Mouse (Mus musculus): ENCODE data around the gene Galr2. TPM values are rescaled to one million over a fixed set of nuclear protein-coding genes. Genes with fewer than 3 reads are reported as not detected.

Galr2 gene
- total RNA-seq, 2 experiments from 2014 or later, result not detected

GRCm38 (mm10) chr11:116306126-116306982 is 25.6 kb downstream of the Galr2 start:
- peak; percentile 85 to 92 for DNase-seq (ENCODE audit: low spot score in 2 of 2)

DNA sequence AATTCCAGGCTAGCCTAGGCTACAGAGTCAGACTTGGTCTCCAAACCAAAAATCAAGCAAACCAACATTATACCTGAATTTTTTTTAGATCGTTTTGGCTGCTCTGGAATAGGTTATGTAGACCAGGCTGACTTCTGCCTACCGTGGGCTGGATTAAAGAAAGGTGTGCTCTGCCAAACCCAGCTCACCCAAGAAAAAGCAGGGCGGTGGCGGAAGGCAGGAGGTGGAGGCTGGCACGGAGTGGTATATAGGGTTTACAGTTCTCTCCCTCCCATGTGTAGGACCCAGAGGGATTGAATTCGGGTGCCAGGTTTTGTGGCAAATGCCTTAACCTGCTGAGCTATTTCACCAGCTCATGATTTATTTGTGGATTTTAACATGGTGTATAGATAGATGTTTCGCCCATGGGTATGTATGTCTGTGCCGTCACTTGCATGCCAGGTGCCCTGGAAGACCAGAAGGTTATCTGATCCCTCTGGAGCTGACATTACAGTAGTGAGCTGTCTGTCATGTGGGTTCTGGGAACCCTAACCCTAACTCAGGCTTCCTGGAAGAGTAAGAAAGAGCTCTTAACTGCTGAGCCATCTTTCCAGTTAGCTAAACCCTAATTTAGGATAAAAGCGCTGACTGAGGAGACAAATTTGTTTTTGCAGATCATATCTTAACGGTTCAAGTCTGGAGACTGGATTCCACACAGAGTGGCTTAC is 26.4 kb downstream of the Galr2 start, which contains the start of gene Exoc7:
TSS of gene Exoc7 (minus strand) at position 215 of the 707 bp plus-strand sequence.
- no peak for DNase-seq (ENCODE audit: low spot score in 2 of 2)

- DNase-seq (ENCODE audit: low spot score in 2 of 2), result no peak
These were observed 27.2 kb downstream of the Galr2 start for GRCm38 (mm10) chr11:116307762-116308531.

- DNase-seq (ENCODE audit: low spot score in 2 of 2), result no peak
These were observed 28.9 kb downstream of the Galr2 start for GRCm38 (mm10) chr11:116309601-116310000.

DNA sequence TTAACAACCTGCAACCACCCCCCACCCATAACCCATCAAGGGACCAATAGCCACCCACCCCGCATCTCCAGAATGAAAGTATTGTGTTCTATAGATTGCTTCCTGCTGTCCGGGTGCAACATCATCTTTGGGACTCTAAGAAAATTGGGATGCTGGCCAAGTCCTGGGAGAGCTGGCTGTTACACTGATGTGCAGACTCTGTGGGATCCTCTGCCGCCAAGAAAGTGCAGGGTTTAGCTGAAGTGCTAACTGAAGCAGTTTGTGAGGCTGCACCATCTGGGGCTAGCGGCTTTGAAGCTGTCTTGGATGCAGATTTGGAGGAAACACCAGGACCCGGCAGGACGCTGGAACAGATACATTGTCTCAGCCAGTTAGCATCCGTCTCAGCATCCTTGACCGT is 30.4 kb downstream of the Galr2 start:
- no peak for DNase-seq (ENCODE audit: low spot score in 2 of 2)

DNA sequence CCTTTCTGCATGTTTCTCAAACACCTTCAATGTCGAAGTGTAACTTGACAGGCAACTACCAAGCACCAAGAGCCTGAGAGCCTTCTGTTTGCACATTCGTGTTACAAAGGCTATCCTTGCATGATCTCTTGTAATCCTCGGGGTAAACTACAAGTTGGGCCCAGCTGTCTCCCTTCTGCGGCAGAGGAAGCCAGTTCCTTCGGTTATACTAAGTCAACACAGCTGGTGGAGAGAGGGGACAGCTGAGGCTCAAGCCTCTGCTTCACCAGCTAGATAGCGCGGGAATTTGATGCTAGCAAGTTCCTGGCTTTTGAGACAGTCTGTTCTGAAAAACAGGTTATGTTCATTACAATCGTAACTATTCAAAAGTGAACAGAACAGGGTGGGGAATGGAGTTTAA is 31.6 kb downstream of the Galr2 start:
- no peak for DNase-seq (ENCODE audit: low spot score in 2 of 2)

DNA sequence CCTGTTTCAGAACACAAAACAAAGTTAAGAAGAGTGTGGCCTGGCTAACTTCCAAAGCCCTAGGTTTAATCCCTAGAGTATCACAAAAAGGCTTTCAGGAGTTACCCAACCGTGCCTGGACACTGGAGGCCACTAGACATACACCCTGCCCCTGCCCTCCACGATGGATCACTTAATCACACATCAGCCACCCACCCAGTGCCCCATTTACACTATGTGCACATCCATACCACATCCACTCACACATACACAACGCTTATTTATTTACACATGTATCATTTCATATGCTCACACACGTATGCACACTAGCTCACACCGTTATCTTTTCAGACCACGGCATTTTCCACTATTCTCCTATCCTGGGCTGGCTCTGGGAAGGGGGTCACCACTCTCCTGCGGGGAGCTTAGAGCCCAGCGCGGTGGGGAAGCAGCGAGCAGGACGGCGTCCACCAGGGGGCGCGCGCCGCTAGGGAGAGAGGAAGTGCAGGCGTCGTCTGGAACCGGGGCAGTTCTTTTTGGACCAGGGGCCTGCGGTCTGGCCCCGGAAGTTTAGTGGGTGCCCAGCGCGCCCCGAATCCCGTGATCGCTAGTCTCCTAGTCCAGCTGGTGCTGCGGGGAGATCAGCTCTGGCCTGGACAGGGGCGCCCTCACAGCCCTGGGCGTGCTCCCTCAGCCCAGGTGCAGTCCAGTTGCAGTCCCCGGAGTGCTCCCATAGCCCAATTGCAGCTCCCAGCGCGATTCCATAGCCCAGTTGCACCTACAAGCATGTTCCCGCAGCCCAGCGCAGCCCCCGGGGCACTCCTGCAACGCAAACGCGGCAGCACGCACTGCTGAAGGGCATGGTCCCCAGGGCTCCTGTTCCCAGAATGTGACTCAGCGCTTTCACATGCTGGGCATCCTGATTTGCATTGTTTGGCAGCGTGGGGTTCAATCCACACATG is 38.2 kb downstream of the Galr2 start:
- DNase-seq (ENCODE audit: low spot score in 2 of 2), result peak; percentile 80 to 81

DNA sequence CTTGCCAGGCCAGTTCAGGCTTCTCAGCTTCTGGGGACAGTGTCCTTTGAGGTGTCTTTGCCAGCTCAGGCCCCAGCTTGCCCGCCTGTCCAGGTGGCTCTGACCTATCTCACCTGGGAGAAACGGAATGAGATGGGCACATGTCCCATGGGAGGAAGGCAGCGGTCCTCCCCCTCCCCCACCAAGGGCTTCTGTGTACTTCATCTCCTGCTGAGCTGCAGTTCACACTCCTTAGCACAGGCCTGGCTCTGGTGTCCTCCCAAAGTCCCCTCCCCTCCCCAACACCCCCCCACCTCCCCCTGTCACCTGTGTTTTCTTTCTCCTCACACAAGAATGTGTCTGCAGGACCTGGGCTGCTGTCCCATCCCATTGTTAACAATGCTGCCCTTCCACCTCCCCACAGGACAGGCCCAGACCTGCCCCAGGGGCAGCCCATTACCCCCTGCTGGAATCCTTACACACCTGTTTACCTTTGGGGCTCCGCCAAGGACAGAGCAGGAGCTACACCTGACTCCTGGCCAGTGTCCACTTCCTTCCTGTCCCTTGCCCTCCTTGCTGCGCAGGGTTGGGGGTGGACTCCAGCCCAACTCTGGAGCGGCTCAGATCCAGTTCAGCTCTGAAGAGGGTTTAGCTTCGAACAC is 46.3 kb downstream of the Galr2 start:
- no peak for DNase-seq (ENCODE audit: low spot score in 2 of 2)

DNA sequence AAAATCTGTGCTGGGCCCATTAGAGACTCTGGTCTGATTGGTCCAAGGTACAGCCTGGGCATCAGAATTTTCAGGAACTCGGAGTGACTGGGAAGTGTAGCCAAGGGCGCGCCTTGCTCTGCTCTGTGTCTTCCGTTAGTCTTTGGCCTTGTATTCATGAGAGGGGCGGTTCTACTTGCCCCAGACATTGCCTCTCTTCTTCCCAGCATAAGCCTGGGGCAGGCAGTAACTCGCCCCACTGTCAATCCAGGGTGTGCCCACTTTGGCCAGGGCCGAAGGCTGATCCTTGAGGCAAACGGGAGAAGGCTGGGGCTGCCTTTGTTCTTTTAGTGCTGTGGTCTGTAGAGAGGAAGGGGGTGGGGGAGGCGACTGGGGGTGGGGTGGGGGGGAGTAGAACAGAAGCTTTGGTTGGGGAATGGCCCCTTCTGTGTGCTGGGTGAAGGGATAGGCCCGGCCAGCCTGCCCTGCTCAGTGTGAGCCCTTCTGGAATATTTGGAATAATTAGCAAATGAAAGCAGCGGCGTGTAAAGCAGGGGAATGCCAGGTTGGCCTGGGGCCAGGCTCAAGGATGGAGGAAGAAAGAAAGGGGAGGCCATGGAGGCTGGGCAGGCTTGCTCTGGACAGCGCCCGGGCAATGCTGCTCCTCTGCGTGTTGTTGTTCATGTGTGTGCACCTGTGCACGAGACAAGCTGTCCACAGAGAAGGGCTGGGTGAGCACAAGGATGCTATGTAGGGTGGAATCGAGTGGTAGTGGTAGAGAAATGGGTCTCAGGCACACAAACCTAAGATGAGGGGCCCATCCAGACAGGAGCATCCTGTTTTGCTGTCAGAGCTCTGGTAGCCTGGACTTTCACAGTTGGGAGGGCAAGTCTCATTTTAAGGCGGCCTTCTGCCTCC is 48.8 kb downstream of the Galr2 start:
- DNase-seq (ENCODE audit: low spot score in 2 of 2), result peak; percentile 36 to 63

- DNase-seq (ENCODE audit: low spot score in 2 of 2), result no peak
These were observed 49.4 kb downstream of the Galr2 start for GRCm38 (mm10) chr11:116330211-116330518.

DNA sequence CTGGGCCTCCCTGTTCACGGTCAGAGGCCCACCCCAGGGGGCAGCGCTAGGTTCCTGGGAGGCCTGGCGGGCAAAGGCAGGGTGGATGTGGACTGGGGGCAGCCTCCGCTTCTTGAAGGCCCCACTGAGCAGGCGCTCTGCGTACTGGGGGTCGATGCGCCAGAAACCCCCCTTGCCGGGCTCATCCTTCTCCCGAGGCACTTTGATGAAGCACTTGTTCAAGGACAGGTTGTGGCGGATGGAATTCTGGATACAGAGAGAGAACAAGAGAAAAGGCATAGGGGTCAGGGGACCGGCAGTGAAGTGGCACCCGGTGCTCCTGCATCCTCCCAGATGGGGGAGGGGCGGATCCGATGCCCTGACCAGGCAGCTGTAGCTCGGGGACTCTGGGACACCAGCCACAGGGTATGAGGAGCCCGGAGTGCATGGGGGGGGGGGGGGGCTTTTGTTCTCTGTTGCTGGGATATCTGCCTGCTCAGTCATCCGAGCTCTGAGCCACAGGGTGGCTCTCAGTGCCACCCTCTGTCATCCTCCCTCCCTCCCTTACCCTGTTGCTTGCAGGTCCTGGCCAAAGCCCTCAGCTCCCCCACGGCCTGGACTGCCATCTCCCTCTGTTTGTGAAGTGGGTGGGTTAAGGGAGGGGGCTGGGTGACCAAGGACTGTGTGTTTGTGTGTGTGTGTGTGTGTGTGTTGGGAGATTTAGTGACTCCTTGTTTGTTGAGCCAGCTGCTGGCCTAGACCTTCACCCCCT is 51.7 kb downstream of the Galr2 start:
- peak in 1 of 2 experiments; percentile 53 for DNase-seq (ENCODE audit: low spot score in 2 of 2)

DNA sequence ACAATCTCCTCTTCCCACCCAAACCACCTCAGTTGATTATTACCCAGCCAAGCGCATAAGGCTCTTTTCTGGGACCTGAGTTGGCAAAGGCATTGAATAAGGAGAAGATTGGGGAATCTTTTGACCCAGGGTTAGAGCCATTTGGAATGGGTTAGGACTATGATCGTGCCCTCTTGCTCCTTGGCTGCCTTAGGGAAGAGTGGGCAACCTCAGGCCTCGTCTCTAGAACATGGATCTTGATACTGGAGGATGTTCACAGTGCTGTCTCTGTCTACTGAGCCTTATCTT is 52.2 kb downstream of the Galr2 start:
- DNase-seq (ENCODE audit: low spot score in 2 of 2), result no peak

Other genes starting within 250 kb of the Galr2 start
- gene Unc13d, start 203.0 kb upstream of the Galr2 start, total RNA-seq (2021), result 1 to 10 TPM; 1.3 to 2.1 TPM
- 100 to 1,000 TPM; 287 to 295 TPM for gene Wbp2, start 193.9 kb upstream of the Galr2 start, total RNA-seq (2021)
- gene Trim47, start 153.7 kb upstream of the Galr2 start, total RNA-seq (2021), result 1 to 10 TPM; 5.7 to 7.8 TPM
- 1 to 10 TPM; 6.0 to 6.6 TPM for gene Trim65, start 149.8 kb upstream of the Galr2 start, total RNA-seq (2021)
- gene Mrpl38, start 142.1 kb upstream of the Galr2 start, total RNA-seq (2021), result 10 to 100 TPM; 55.3 to 63.7 TPM
- 100 to 1,000 TPM in 1 of 2 experiments, 10 to 100 TPM in 1; 87.9 to 102 TPM for gene Fbf1, start 112.8 kb upstream of the Galr2 start, total RNA-seq (2021)
- gene Ten1, start 82.1 kb upstream of the Galr2 start, total RNA-seq (2021), result 10 to 100 TPM; 42.9 to 53.7 TPM
- 100 to 1,000 TPM; 123 to 125 TPM for gene Acox1, start 81.9 kb upstream of the Galr2 start, total RNA-seq (2021)
- under 1 TPM; 0.44 to 0.72 TPM for gene Evpl, start 42.9 kb upstream of the Galr2 start, total RNA-seq (2021)
- 10 to 100 TPM; 52.0 to 55.7 TPM for gene Srp68, start 6.7 kb upstream of the Galr2 start, total RNA-seq (2021)
- 10 to 100 TPM; 76.5 to 77.8 TPM for gene Exoc7, start 26.3 kb downstream of the Galr2 start, total RNA-seq (2021)
- gene Foxj1, start 54.5 kb downstream of the Galr2 start, total RNA-seq (2021), result 10 to 100 TPM in 1 of 2 experiments, 1 to 10 TPM in 1; 6.9 to 13.4 TPM
- gene Rnf157, start 132.1 kb downstream of the Galr2 start, total RNA-seq (2021), result 100 to 1,000 TPM; 236 to 242 TPM
- 10 to 100 TPM; 38.7 to 41.4 TPM for gene Ubald2, start 153.2 kb downstream of the Galr2 start, total RNA-seq (2021)
- under 1 TPM in 1 of 2 experiments, not detected in 1; 0.07 TPM for gene Qrich2, start 185.3 kb downstream of the Galr2 start, total RNA-seq (2021)
- 10 to 100 TPM; 86.1 to 90.6 TPM for gene Prpsap1, start 213.3 kb downstream of the Galr2 start, total RNA-seq (2021)
- 1 to 10 TPM; 2.2 TPM for gene Sphk1, start 250.0 kb downstream of the Galr2 start, total RNA-seq (2021)

All from layer of hippocampus, postnatal 14 days (tissue).